In genomic region chr15:102936279-102936972, GRCm38 (mm10) we compare ENCODE assay signal across 23 mouse cellular contexts. TPM values are rescaled to one million over a fixed set of nuclear protein-coding genes. Genes with fewer than 3 reads are reported as not detected.
DNase-seq lines count a peak whose midpoint lies in the region; ATAC-seq and TF ChIP-seq lines count a peak whose summit lies in the region.
"Had no signal": no experiment of that assay in that cellular context is flagged by ENCODE, and none has a peak within 500 bp of the region (broad histone marks: within the 10 kb centered on the region; RNA-seq: fewer than 3 reads in every experiment).

TSS of gene Hoxc12 (plus strand) at chr15:102936757.

- 2% methylated on average over 31 of the region's 31 CpGs for WGBS in neural tube, embryonic 11.5 days
- WGBS in limb, embryonic 11.5 days, result under 1% methylated on average over 31 of the region's 31 CpGs
- under 1% methylated on average over 31 of the region's 31 CpGs for WGBS in neural tube, embryonic 14.5 days
- WGBS in midbrain, embryonic 10.5 days, result 1% methylated on average over 31 of the region's 31 CpGs
- WGBS in lung, adult 2 months, result 2% methylated on average over 31 of the region's 31 CpGs

- H3K4me3 ChIP-seq in neural tube, embryonic 11.5 days (ENCODE audit: low read depth, low read length), result peak within 1 kb of the TSS; percentile 19
- peak within 1 kb of the TSS; percentile 4 for H3K4me3 ChIP-seq in limb, embryonic 11.5 days (ENCODE audit: low read depth, low read length)
- H3K4me3 ChIP-seq in neural tube, embryonic 14.5 days (ENCODE audit: low read depth, low read length), result peak within 1 kb of the TSS; percentile 31
- no peak within 1 kb of the TSS for H3K4me3 ChIP-seq in midbrain, embryonic 10.5 days
- H3K4me3 ChIP-seq in lung, adult 2 months (replicated peaks; ENCODE audit: extremely low read depth, low read depth, low read length), result no peak within 1 kb of the TSS
- H3K4me3 ChIP-seq: liver, embryonic 13.5 days had no signal

- no peak for DNase-seq in neural tube, embryonic 11.5 days (ENCODE audit: low spot score)
- DNase-seq in neural tube, embryonic 10.5 days (ENCODE audit: extremely low spot score, low spot score), result no peak
- peak; percentile 79 for DNase-seq in R1 (ENCODE audit: low read depth, low spot score)
- DNase-seq in limb, embryonic 11.5 days (ENCODE audit: low spot score), result no peak
- DNase-seq in midbrain, embryonic 10.5 days (ENCODE audit: low spot score), result no peak
- DNase-seq in lung, adult 2 months, result no peak
- no peak for DNase-seq in layer of hippocampus, postnatal 36 days
- DNase-seq: cerebellum, postnatal 36 days; kidney, postnatal 10 days; liver, embryonic 13.5 days; thymus, adult 18-20 months had no signal

- TF ChIP-seq CTCF in lung, adult 2 months (IDR thresholded peaks at IDR 0.05; ENCODE audit: insufficient read depth, low read length), result no peak

- H3K27ac ChIP-seq in neural tube, embryonic 11.5 days (ENCODE audit: low read depth, low read length), result no peak within 1 kb of the TSS
- H3K27ac ChIP-seq in limb, embryonic 11.5 days (replicated peaks; ENCODE audit: low read depth, low read length), result no peak within 1 kb of the TSS
- H3K27ac ChIP-seq in neural tube, embryonic 14.5 days (ENCODE audit: low read depth, low read length), result peak within 1 kb of the TSS; percentile 67
- H3K27ac ChIP-seq in midbrain, embryonic 10.5 days (replicated peaks), result no peak within 1 kb of the TSS
- H3K27ac ChIP-seq: liver, embryonic 13.5 days had no signal

- no peaks in the 10 kb centered on the region for H3K4me1 ChIP-seq in neural tube, embryonic 11.5 days (ENCODE audit: control insufficient read depth, insufficient read depth, low read length)
- H3K4me1 ChIP-seq in limb, embryonic 11.5 days (ENCODE audit: control insufficient read depth, insufficient read depth, low read length), result peaks cover 10% of the 10 kb centered on the region; the same call in 1 of the 2 replicates
- H3K4me1 ChIP-seq in neural tube, embryonic 14.5 days (ENCODE audit: control insufficient read depth, insufficient read depth, low read length), result 0 out of 2 replicates have a peak, but pooled peaks cover 3% of the 10 kb centered on the region
- 0 out of 2 replicates have a peak, but pooled peaks cover 2% of the 10 kb centered on the region for H3K4me1 ChIP-seq in midbrain, embryonic 10.5 days
- H3K4me1 ChIP-seq in lung, adult 2 months (ENCODE audit: control insufficient read depth, insufficient read depth, low read length), result no peaks in the 10 kb centered on the region
- H3K4me1 ChIP-seq: liver, embryonic 13.5 days had no signal

- no peak for TF ChIP-seq POLR2A in lung, adult 2 months (IDR thresholded peaks at IDR 0.05; ENCODE audit: borderline replicate concordance, extremely low read depth, low read depth, low read length)

- peaks cover 100% of the 10 kb centered on the region for H3K27me3 ChIP-seq in neural tube, embryonic 11.5 days (ENCODE audit: control insufficient read depth, insufficient read depth, low read length)
- H3K27me3 ChIP-seq in limb, embryonic 11.5 days (ENCODE audit: control insufficient read depth, insufficient read depth, low read length), result peaks cover 100% of the 10 kb centered on the region
- H3K27me3 ChIP-seq in neural tube, embryonic 14.5 days (ENCODE audit: control insufficient read depth, insufficient read depth, low read length), result peaks cover 58% of the 10 kb centered on the region
- peaks cover 100% of the 10 kb centered on the region for H3K27me3 ChIP-seq in midbrain, embryonic 10.5 days (ENCODE audit: low read depth, poor library complexity, severe bottlenecking)

- H3K9me3 ChIP-seq in neural tube, embryonic 11.5 days (ENCODE audit: control insufficient read depth, low read length), result no peaks in the 10 kb centered on the region
- H3K9me3 ChIP-seq in limb, embryonic 11.5 days (ENCODE audit: control insufficient read depth, low read length), result no peaks in the 10 kb centered on the region
- no peaks in the 10 kb centered on the region for H3K9me3 ChIP-seq in neural tube, embryonic 14.5 days (ENCODE audit: control insufficient read depth, low read length)
- no peaks in the 10 kb centered on the region for H3K9me3 ChIP-seq in midbrain, embryonic 10.5 days (replicated peaks)
- H3K9me3 ChIP-seq: liver, embryonic 13.5 days had no signal

- H3K9ac ChIP-seq in neural tube, embryonic 11.5 days (ENCODE audit: low read length), result peak within 1 kb of the TSS; percentile 32
- no peak within 1 kb of the TSS for H3K9ac ChIP-seq in limb, embryonic 11.5 days (ENCODE audit: low read length)
- peak within 1 kb of the TSS; percentile 47 for H3K9ac ChIP-seq in neural tube, embryonic 14.5 days (replicated peaks; ENCODE audit: low read depth, low read length)
- H3K9ac ChIP-seq: liver, embryonic 13.5 days had no signal

- H3K4me2 ChIP-seq in neural tube, embryonic 11.5 days (ENCODE audit: low read depth), result no peak within 1 kb of the TSS
- H3K4me2 ChIP-seq in limb, embryonic 11.5 days (ENCODE audit: low read depth, severe bottlenecking), result peak within 1 kb of the TSS; percentile 22
- peak within 1 kb of the TSS; percentile 26 for H3K4me2 ChIP-seq in neural tube, embryonic 14.5 days (ENCODE audit: low read depth, low read length)
- H3K4me2 ChIP-seq: liver, embryonic 13.5 days had no signal

- H3K36me3 ChIP-seq in neural tube, embryonic 11.5 days (ENCODE audit: control insufficient read depth, insufficient read depth, low read length), result no peaks in the 10 kb centered on the region
- H3K36me3 ChIP-seq in limb, embryonic 11.5 days (ENCODE audit: control insufficient read depth, insufficient read depth, low read length), result no peaks in the 10 kb centered on the region
- H3K36me3 ChIP-seq in neural tube, embryonic 14.5 days (ENCODE audit: control insufficient read depth, insufficient read depth, low read length), result no peaks in the 10 kb centered on the region
- H3K36me3 ChIP-seq in midbrain, embryonic 10.5 days, result no peaks in the 10 kb centered on the region
- H3K36me3 ChIP-seq: liver, embryonic 13.5 days had no signal

- ATAC-seq in neural tube, embryonic 11.5 days (ENCODE audit: insufficient read depth, low FRiP score, low TSS enrichment), result no peak
- ATAC-seq in limb, embryonic 11.5 days (ENCODE audit: insufficient number of reproducible peaks, low FRiP score, low TSS enrichment, low read depth), result no peak
- no peak for ATAC-seq in neural tube, embryonic 14.5 days (ENCODE audit: low read depth)
- ATAC-seq: CD4-positive, CD25-positive, alpha-beta regulatory T cell, adult 4 months; forebrain, embryonic 16.5 days; Patski had no signal

RNA-seq across cellular contexts. Expression of gene Hoxc12, which starts in this region (rescaled TPM):
- 3.0 and 4.6 TPM in 2 replicates for polyA plus RNA-seq in neural tube, embryonic 11.5 days (2014; fragmentation: Nextera tagmentation; extraction: Ambion mirVana)
- polyA plus RNA-seq in limb, embryonic 11.5 days (2014; fragmentation: Nextera tagmentation; extraction: Ambion mirVana), result 0.96 and 1.2 TPM in 2 replicates
- not detected in 2 replicates for polyA plus RNA-seq in neural tube, embryonic 14.5 days (2014; fragmentation: Nextera tagmentation; extraction: Ambion mirVana)
- polyA plus RNA-seq in midbrain, embryonic 10.5 days (2016; fragmentation: Nextera tagmentation; extraction: Ambion mirVana), result not detected in 2 replicates
- not detected in 2 replicates for polyA plus RNA-seq in lung, adult 2 months (2012; rRNA removed)
- total RNA-seq in layer of hippocampus, postnatal 36 days (2021), result not detected
- total RNA-seq: adrenal gland, adult 18-20 months; granulocyte monocyte progenitor cell, adult 5-6 weeks; layer of hippocampus, adult 8-10 months; midbrain, postnatal 0 days had no signal
- polyA plus RNA-seq: CD4-positive, CD25-positive, alpha-beta regulatory T cell, adult 4 months; forebrain, embryonic 16.5 days; heart, embryonic 16.5 days; hindbrain, embryonic 11.5 days; liver, embryonic 13.5 days; lung, embryonic 16.5 days; midbrain, postnatal 0 days; Patski; urinary bladder, adult 2 months had no signal

Comparison
In these comparisons a context has a peak if more than half of its experiments do, and no peak if none do; other contexts are left out.
1. H3K4me3 ChIP-seq: peak in neural tube, embryonic 11.5 days (single experiment), limb, embryonic 11.5 days (single experiment) and neural tube, embryonic 14.5 days (single experiment); none in midbrain, embryonic 10.5 days (single experiment) and lung, adult 2 months (single experiment).